Mouse (Mus musculus) hindlimb bud, embryonic 11.5 days (tissue): ENCODE measurements at regions not wholly inside any gene's neighbourhood (a gene's known extent, or its start where the extent isn't known, plus 50 kb on each side); places are given as distances from the start of the nearest gene placed in this dataset.

Experiments used
- DNase-seq: peaks from one replicate; pipeline ENCODE4 v3.0.0-alpha.2; 2012; ENCODE audit warnings: low read depth, low spot score; ENCODE audit errors: extremely low spot score

GRCm38 (mm10) chr6:11647651-11648050 is 259.6 kb downstream of the Ndufa4 start:
- DNase-seq, result no peak

- no peak for DNase-seq
Observed at GRCm38 (mm10) chr6:11613331-11613730, 294.0 kb downstream of the Ndufa4 start.

GRCm38 (mm10) chr6:11608214-11608613 is 299.1 kb downstream of the Ndufa4 start:
- no peak for DNase-seq

GRCm38 (mm10) chr6:11607696-11608095 is 299.6 kb downstream of the Ndufa4 start:
- no peak for DNase-seq

- no peak for DNase-seq
Observed at GRCm38 (mm10) chr6:11606055-11606454, 301.2 kb downstream of the Ndufa4 start.

GRCm38 (mm10) chr6:11605526-11605925 is 301.8 kb downstream of the Ndufa4 start:
- no peak for DNase-seq

- DNase-seq, result no peak
Observed at GRCm38 (mm10) chr6:11594936-11595335, 312.4 kb downstream of the Ndufa4 start.

- peak; percentile 39 for DNase-seq
Observed at GRCm38 (mm10) chr6:11593583-11594271, 313.6 kb downstream of the Ndufa4 start.

- no peak for DNase-seq
Observed at GRCm38 (mm10) chr6:11576091-11576490, 331.2 kb downstream of the Ndufa4 start.

GRCm38 (mm10) chr6:11565246-11565645 is 342.1 kb downstream of the Ndufa4 start:
- no peak for DNase-seq

GRCm38 (mm10) chr6:11550473-11550872 is 356.8 kb downstream of the Ndufa4 start:
- no peak for DNase-seq

GRCm38 (mm10) chr6:11547318-11547717 is 360.0 kb downstream of the Ndufa4 start:
- no peak for DNase-seq

- no peak for DNase-seq
Observed at GRCm38 (mm10) chr6:11534930-11535880, 372.1 kb downstream of the Ndufa4 start.

- no peak for DNase-seq
Observed at GRCm38 (mm10) chr6:11503136-11503535, 404.2 kb downstream of the Ndufa4 start.

- DNase-seq, result no peak
Observed at GRCm38 (mm10) chr6:11494427-11494826, 412.9 kb downstream of the Ndufa4 start.

- DNase-seq, result no peak
Observed at GRCm38 (mm10) chr6:11476950-11477349, 430.3 kb downstream of the Ndufa4 start.
